ENCODE assay signal across 19 mouse cellular contexts in genomic region chr7:25669631-25670030, GRCm38 (mm10).
"Had no signal": no experiment of that assay in that cellular context is flagged by ENCODE, and none has a peak within 500 bp of the region (broad histone marks: within the 10 kb centered on the region; RNA-seq: fewer than 3 reads in every experiment).

No protein-coding gene starts in this region.

- DNase-seq: liver, postnatal 0 days; lung, adult 2 months; lung, postnatal 14 days; lung, postnatal 36 days; midbrain, embryonic 14.5 days; retina, postnatal 1 day; right cerebral cortex, adult 18-20 months; right cerebral cortex, postnatal 25 days; right cerebral cortex, postnatal 4 days; spleen, adult 18-20 months; thymus, adult 18-20 months; thymus, postnatal 14 days; thymus, postnatal 4 days had no signal

- H3K9me3 ChIP-seq: liver, embryonic 15.5 days; lung, embryonic 15.5 days; midbrain, embryonic 12.5 days; neural tube, embryonic 12.5 days had no signal

- H3K4me1 ChIP-seq: neural tube, embryonic 12.5 days had no signal

- H3K27ac ChIP-seq: liver, embryonic 15.5 days; lung, embryonic 15.5 days; macrophage; midbrain, embryonic 12.5 days; neural tube, embryonic 12.5 days had no signal

- H3K9ac ChIP-seq: liver, embryonic 15.5 days; liver, postnatal 0 days; lung, embryonic 15.5 days; midbrain, embryonic 12.5 days; neural tube, embryonic 12.5 days had no signal

- H3K4me3 ChIP-seq: liver, embryonic 15.5 days; lung, embryonic 15.5 days; megakaryocyte, embryonic 14.5 days; midbrain, embryonic 12.5 days; neural tube, embryonic 12.5 days had no signal
